Mouse (Mus musculus) cortical plate, adult 2 months (tissue): Measurements from ENCODE around the gene Klhl25. TPM values are rescaled to one million over a fixed set of nuclear protein-coding genes. Genes with fewer than 3 reads are reported as not detected.
"Not testable (repeated sequence)": the region's sequence is repeated elsewhere in the genome, so short reads cannot be mapped to it uniquely, and the experiment has no call there.

Experiments used
- H3K27ac ChIP-seq: fragments of 200-500 bp; 2 replicates; pipeline ENCODE4 v1.5.1; 2012; ENCODE audit warnings: low read length, control low read depth, inconsistent platforms; ENCODE audit not compliant: insufficient read depth
- H3K4me1 ChIP-seq: fragments of 200-500 bp; 2 replicates; pipeline ENCODE4 v1.6.1; 2011; ENCODE audit warnings: low read length; ENCODE audit not compliant: control insufficient read depth, insufficient read depth
- H3K4me3 ChIP-seq: fragments of 200-500 bp; 2 replicates; pipeline ENCODE4 v1.5.1; 2011; ENCODE audit warnings: mild to moderate bottlenecking, low read length, control low read depth; ENCODE audit not compliant: insufficient read depth
- CTCF ChIP-seq: fragments of 200-500 bp; IDR thresholded peaks from 2 replicates; pipeline ENCODE4 v1.5.1; 2011; ENCODE audit warnings: mild to moderate bottlenecking, control low read depth, low read length; ENCODE audit not compliant: insufficient read depth; ENCODE audit errors: extremely low read depth
- POLR2A ChIP-seq: fragments of 200-500 bp; IDR thresholded peaks from 2 replicates; pipeline ENCODE4 v1.6.1; 2011; ENCODE audit warnings: mild to moderate bottlenecking, low read length, control low read depth; ENCODE audit not compliant: insufficient read depth; ENCODE audit errors: extremely low read depth
- polyA plus RNA-seq: library from polyadenylated mRNA; depleted of rRNA; stranded (reverse); fragments of >200 nt; gene quantifications from 2 replicates; pipeline ENCODE4 v1.2.3, GENCODE M21; 2012

The Klhl25 gene
- polyA plus RNA-seq, 1 experiment, result 7.8 TPM

DNA sequence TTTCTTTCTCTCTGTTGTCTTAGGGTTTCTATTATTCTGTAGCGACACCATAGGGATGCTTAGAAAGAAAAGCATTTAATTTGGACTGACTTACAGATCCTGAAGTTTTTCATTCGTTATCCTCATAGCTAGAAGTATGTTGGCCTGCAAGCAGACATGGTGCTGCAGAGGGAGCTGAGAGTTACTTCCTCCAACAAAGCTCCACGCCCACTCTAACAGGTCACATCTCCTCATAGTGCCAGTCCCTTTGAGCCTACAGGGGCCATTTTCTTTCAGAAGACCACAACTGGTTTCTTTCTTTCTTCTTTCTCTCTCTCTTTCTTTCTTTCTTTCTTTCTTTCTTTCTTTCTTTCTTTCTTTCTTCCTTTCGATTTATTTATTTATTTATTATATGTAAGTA lies 8.0 kb upstream of the Klhl25 start:
- no peak overlapping the region for H3K4me3 ChIP-seq
- no peak overlapping the region for H3K27ac ChIP-seq
- no peak for TF ChIP-seq CTCF
- TF ChIP-seq POLR2A, result no peak
- H3K4me1 ChIP-seq, result no peaks in the 10 kb centered on the region

DNA sequence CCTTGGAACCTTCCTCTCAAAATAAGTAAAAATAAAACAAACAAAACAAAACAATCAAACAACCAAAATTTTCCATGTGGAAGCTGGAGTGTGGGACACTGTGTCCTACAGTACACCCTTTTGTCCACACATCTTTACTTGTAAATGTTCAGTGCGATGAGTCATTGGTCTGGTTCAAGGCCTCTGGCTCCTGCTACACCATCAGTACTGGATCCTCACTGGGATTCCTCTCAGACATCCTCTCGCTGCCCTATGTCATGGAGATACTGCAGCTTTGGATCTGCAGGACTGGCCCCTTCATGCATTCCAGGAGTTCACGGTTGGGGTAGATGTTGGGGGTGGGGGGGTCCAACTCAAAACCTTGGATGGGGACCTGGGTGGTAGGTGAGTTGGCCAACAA lies 5.8 kb upstream of the Klhl25 start:
- TF ChIP-seq CTCF, result no peak
- no peak for TF ChIP-seq POLR2A
- Histone ChIP-seq H3K4me1 (no peaks in the 10 kb centered on the region), H3K4me3 (no peak overlapping the region)

DNA sequence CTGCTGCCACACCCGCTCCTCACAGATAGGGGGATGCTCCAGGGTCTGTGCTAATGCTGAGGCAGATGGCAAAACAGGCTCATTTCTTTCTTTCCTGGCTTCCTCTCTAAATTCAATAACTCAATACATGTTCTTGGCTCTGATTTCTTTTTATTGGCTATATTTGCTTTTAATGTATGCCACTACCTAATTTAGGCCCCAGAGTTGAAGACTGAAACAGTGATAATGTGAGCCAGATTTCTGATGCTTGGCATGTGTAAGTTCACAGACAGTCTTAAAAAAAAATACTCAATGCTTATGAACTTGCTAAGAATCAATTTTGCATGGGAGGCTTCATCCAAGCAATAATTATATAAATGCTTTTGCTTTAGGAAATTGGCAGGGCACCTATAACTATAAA lies 2.2 kb upstream of the Klhl25 start:
- TF ChIP-seq CTCF (no peak), POLR2A (no peak)
- peaks cover 6% of the 10 kb centered on the region; the same call in 1 of the 2 replicates for H3K4me1 ChIP-seq
- H3K4me3 ChIP-seq, result no peak overlapping the region
- H3K27ac ChIP-seq, result no peak overlapping the region

More for the DNA sequence above, 5.8 kb upstream of the Klhl25 start:
- H3K27ac ChIP-seq, result no peak overlapping the region

DNA sequence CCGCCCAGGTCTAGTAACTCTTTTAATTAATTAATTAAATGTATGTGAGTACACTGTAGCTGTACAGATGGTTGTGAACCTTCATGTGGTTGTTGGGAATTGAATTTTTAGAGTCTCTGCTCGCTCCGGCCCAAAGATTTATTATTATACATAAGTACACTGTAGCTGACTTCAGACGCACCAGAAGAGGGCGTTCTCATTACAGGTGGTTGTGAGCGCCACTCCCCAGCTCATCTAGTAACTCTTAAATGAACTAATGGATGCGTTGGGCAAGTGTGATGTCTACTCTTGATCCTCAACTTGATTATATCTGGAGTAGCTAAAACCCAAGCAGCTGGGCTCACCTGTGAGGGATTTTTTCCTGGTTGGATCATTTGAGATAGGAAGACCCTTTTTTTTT lies 1.2 kb upstream of the Klhl25 start:
- peaks cover 6% of the 10 kb centered on the region; the same call in 1 of the 2 replicates for H3K4me1 ChIP-seq
- no peak overlapping the region for H3K27ac ChIP-seq
- no peak for TF ChIP-seq CTCF
- no peak for TF ChIP-seq POLR2A
- H3K4me3 ChIP-seq, result no peak overlapping the region

DNA sequence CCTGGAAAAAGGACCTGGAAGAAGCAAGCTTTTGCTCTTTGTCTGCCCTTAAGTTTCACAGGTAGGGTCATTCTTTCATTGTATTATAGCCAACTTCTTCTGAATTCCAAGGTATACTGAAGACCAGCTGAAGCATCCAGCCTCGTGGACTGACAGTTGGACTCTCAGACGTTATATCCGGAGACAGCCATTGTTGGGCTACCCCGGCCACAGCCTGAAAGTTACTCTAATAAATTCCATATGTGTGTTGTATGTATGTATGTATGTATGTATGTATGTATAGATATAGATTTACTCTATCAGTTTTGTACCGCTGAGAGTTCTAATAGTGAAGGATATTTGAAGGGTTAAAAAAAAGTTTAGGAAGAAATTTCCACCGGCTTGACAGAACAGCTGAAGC lies 621 bp upstream of the Klhl25 start:
- Histone ChIP-seq H3K27ac (no peak overlapping the region), H3K4me1 (peaks cover 6% of the 10 kb centered on the region; the same call in 1 of the 2 replicates), H3K4me3 (peak overlapping the region; percentile 93; the same call in 1 of the 2 replicates)
- TF ChIP-seq CTCF (no peak), POLR2A (no peak)

DNA sequence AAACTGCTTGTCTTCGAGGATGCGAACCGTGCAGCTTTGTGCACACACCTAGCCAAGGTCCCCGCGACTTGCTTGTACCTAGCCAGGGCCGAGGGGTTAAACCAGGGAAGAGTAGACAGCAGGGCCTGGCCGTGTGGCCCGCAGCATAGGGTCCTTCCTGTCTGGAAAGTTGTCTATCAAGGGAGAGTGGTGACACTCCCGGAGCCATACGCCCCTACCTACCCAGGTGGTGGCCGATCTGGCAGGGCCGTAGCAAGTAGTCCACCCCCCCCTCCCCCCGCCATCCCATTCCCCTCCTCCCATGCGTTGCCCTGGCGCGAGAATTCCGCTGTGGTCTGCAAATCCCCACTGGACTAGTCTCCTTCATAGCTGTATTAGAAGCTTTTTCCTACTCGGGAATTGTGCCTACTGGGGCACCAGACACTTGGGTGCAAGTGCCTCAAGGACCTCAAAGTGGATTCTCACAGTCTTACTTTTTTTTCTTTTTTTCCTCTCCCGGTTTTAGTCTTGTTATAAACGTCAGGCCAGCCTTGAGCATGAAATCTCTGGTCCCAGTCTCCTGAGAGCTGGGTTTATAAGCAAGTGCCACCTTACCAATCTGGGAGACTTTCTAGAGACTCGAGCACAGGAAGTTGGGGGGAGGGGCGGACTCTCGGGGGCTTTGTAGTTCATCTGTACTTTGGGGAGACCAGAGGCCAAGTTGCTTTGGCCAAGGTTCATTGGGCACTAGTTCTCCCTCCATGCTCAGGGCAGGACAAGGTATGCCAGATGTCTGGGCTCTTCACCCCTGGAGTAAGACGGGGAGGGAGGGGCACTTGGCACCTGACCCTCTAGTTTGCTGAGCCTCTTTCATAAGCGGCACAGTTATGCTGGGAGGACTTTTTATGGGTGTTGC lies 913 bp downstream of the Klhl25 start:
- TF ChIP-seq CTCF (no peak), POLR2A (no peak)
- peaks cover 13% of the 10 kb centered on the region for H3K4me1 ChIP-seq
- H3K4me3 ChIP-seq, result peak overlapping the region; percentile 93
- no peak overlapping the region; the same call in 1 of the 2 replicates for H3K27ac ChIP-seq

DNA sequence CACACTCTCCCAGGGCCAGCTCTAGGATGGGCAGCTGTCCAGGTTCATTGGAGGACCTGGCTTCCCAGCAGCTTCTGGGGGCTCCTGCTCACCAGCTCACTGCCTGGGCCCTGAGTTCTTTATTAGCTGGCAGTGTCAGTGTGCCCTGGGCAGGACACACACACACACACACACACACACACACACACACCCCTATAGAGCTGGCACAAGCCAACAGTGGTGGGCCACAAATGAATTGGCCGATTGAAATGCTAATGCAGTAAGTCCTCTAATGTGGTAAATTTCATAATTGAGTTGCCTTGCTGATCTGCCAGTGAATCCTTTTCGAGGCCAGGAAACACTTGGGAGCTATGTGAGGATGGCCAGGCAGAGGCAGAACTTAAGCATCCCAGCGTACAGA lies 2.3 kb downstream of the Klhl25 start:
- H3K4me3 ChIP-seq, H3K27ac ChIP-seq: not testable (repeated sequence)
- H3K4me1 ChIP-seq, result peaks cover 13% of the 10 kb centered on the region

DNA sequence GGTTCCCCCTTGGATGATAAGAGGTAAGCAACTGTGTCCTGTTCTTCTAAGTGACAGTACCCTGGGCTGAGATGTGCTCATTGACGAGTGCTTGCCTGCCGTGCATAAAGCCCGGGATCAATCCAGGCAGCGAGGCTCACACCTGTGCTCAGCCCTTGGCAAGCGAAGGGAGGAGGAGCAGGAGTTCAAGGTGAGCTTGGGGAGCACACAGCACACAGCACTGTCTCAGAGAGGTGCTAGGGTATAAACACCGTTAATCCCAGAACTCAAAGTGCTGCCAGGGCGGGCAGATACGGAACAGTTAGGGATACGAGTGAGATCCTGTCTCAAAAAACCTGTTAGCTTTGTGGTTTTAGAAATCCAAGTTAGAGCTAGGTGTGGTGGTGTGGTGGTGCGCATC lies 3.2 kb downstream of the Klhl25 start:
- Histone ChIP-seq H3K4me1 (peaks cover 13% of the 10 kb centered on the region), H3K4me3 (no peak overlapping the region), H3K27ac (no peak overlapping the region)
- TF ChIP-seq CTCF (no peak), POLR2A (no peak)

DNA sequence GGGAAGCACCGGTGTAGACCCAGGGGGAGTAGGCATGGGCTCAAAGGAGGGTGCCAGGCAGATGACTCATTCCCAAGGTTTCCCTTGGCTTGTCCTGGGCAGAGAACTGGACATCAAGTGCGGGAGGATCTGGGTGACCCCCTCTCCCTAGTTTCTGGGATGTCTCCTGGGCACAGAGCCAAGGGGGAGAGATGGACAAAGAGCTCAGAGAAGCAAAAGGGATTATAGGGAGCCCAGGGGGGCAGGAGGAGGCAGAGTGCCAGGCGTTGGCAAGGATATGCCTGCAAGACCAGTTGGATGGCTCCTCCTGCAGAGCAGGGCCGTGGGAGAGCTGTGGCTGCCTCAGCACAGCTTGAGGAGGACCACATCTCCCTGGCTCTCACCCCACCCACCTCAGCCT lies 4.3 kb downstream of the Klhl25 start:
- Histone ChIP-seq H3K4me3 (no peak overlapping the region), H3K27ac (no peak overlapping the region), H3K4me1 (peaks cover 13% of the 10 kb centered on the region)
- TF ChIP-seq POLR2A, result no peak
- no peak for TF ChIP-seq CTCF

DNA sequence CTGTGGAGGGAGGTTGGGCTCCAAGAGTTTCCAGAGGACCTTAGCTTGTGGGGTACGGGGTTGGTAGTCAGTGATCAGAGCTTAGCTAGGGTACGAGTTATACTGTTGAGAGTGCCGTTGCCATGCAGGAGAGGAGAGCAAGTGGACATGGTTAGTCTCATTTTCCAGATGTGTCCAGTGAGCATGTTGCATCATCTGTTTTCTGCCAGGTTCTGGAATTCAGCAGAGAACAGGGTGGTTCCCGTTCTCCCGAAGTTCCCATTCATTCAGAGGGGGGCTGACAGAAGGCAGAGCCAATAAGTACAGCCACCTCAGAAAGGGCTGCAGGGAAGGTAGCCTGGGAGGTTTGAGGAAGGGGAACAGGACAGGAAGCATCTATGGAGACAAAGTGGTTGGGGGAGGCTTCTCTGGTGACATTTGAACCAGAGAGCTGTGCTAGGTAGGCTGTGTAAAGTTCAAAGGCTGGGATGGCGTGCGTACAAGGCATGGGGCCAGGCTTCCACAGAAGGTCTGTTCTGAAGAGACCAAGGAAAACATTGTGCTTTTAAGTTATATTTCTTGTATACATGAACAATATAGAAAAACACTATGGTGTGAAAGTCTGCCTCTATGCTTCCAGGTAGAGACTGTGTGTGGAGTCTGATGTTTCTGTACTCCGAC lies 5.2 kb downstream of the Klhl25 start:
- H3K4me3 ChIP-seq, result no peak overlapping the region
- TF ChIP-seq POLR2A, result no peak
- no peak for TF ChIP-seq CTCF
- H3K4me1 ChIP-seq, result peaks cover 13% of the 10 kb centered on the region
- H3K27ac ChIP-seq, result no peak overlapping the region
